Mouse (Mus musculus) natural killer cell, adult 2 months (primary cell): Measurements from ENCODE around the gene Ntm.

Experiments used
- DNase-seq, 2 experiments: peaks; one replicate each; pipeline ENCODE4 v3.0.0; 2022; ENCODE audit warnings: low spot score in 2 of 2

Ntm gene

GRCm38 (mm10) chr9:29585746-29586380 is 377.1 kb downstream of the Ntm start:
- no peak for DNase-seq

- no peak for DNase-seq
Measured at GRCm38 (mm10) chr9:29578226-29578625, 384.7 kb downstream of the Ntm start.

GRCm38 (mm10) chr9:29576051-29576533 is 386.8 kb downstream of the Ntm start:
- no peak for DNase-seq

GRCm38 (mm10) chr9:29574548-29574947 is 388.4 kb downstream of the Ntm start:
- DNase-seq = no peak

GRCm38 (mm10) chr9:29568571-29568970 is 394.4 kb downstream of the Ntm start:
- DNase-seq = no peak

GRCm38 (mm10) chr9:29562419-29563071 is 400.4 kb downstream of the Ntm start:
- no peak for DNase-seq

- no peak for DNase-seq
Measured at GRCm38 (mm10) chr9:29558915-29559314, 404.0 kb downstream of the Ntm start.

- no peak for DNase-seq
Measured at GRCm38 (mm10) chr9:29550582-29550981, 412.4 kb downstream of the Ntm start.

GRCm38 (mm10) chr9:29550107-29550506 is 412.8 kb downstream of the Ntm start:
- DNase-seq = no peak

- DNase-seq = no peak
Measured at GRCm38 (mm10) chr9:29536415-29536814, 426.5 kb downstream of the Ntm start.

- DNase-seq = no peak
Measured at GRCm38 (mm10) chr9:29534773-29535172, 428.2 kb downstream of the Ntm start.

- no peak for DNase-seq
Measured at GRCm38 (mm10) chr9:29534304-29534703, 428.6 kb downstream of the Ntm start.

- no peak for DNase-seq
Measured at GRCm38 (mm10) chr9:29533556-29533955, 429.4 kb downstream of the Ntm start.

GRCm38 (mm10) chr9:29531147-29531917 is 431.6 kb downstream of the Ntm start:
- no peak for DNase-seq

- no peak for DNase-seq
Measured at GRCm38 (mm10) chr9:29524109-29524508, 438.8 kb downstream of the Ntm start.

GRCm38 (mm10) chr9:29523221-29523620 is 439.7 kb downstream of the Ntm start:
- DNase-seq = no peak

GRCm38 (mm10) chr9:29519181-29519580 is 443.8 kb downstream of the Ntm start:
- no peak for DNase-seq

GRCm38 (mm10) chr9:29516688-29517087 is 446.3 kb downstream of the Ntm start:
- DNase-seq = no peak

- DNase-seq = no peak
Measured at GRCm38 (mm10) chr9:29514588-29515356, 448.2 kb downstream of the Ntm start.

- no peak for DNase-seq
Measured at GRCm38 (mm10) chr9:29496002-29496401, 466.9 kb downstream of the Ntm start.

- no peak for DNase-seq
Measured at GRCm38 (mm10) chr9:29482272-29482671, 480.7 kb downstream of the Ntm start.

- DNase-seq = no peak
Measured at GRCm38 (mm10) chr9:29479051-29479450, 483.9 kb downstream of the Ntm start.
